Mouse (Mus musculus): Measurements from ENCODE around the gene Ahcyl2. TPM values are rescaled to one million over a fixed set of nuclear protein-coding genes. Genes with fewer than 3 reads are reported as not detected.

Gene Ahcyl2
- polyA plus RNA-seq, 1 experiment: 24.0 TPM

DNA sequence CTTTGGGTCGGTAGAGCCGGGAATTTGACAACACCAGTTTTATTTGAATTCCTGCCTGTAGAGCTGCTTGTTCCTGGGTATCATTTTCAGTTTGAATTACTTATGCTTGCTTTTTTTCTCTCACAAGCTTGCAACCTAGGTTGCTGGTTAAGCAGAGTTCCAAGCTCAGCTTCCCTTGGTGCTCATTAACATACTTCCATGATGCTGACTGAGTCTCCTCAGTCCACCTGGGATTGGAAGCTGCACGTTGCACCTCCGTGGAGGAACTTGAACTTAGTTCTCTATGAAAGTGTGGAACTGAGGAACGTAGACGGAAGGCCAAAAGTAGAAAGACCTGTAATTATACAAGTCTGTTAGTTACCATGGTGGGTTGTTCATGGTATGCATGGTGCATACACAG, 16.1 kb downstream of the Ahcyl2 start:
- no peak overlapping the region for H3K4me3 ChIP-seq (ENCODE audit: insufficient read depth, low read length)
- no peaks in the 10 kb centered on the region for H3K4me1 ChIP-seq (ENCODE audit: control insufficient read depth, insufficient read depth, low read length)
- H3K27ac ChIP-seq (ENCODE audit: insufficient read depth, low read length): no peak overlapping the region
- TF ChIP-seq POLR2A (IDR thresholded peaks at IDR 0.05; ENCODE audit: low read depth, low read length): no peak
- no peak for TF ChIP-seq CTCF (IDR thresholded peaks at IDR 0.05; ENCODE audit: borderline replicate concordance, insufficient read depth, low read length)

DNA sequence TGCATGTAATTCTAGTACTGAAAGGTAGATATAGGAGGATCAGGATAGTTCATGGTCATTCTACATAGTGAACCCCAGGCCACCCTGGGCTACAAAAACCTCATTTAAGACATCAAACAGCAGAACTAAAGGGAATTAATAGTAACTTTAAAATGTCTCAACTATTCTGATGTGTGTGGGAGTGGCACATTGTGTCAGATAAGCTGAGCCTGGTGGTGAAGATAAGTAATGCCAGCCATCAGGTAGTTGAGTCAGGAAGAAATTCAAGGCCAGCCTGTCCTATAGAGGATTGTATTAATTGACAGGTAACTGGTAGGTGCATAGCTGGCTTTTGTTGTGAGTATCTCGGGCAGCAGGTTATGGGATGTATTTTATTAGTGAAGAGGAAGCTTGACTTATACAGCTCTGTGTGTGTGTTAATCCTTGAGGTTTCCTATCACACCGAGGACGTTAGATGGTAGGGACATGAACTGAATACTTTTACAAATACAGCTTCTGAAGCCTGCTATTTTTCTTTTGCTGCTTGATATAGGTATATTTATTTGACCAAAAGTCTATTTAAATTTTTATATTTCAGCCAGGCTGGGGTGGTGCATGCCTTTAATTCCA, 16.7 kb downstream of the Ahcyl2 start:
- Histone ChIP-seq H3K4me3 (ENCODE audit: insufficient read depth, low read length) (no peak overlapping the region), H3K27ac (ENCODE audit: insufficient read depth, low read length) (no peak overlapping the region), H3K4me1 (ENCODE audit: control insufficient read depth, insufficient read depth, low read length) (no peaks in the 10 kb centered on the region)
- TF ChIP-seq POLR2A (IDR thresholded peaks at IDR 0.05; ENCODE audit: low read depth, low read length) (no peak), CTCF (IDR thresholded peaks at IDR 0.05; ENCODE audit: borderline replicate concordance, insufficient read depth, low read length) (no peak)

DNA sequence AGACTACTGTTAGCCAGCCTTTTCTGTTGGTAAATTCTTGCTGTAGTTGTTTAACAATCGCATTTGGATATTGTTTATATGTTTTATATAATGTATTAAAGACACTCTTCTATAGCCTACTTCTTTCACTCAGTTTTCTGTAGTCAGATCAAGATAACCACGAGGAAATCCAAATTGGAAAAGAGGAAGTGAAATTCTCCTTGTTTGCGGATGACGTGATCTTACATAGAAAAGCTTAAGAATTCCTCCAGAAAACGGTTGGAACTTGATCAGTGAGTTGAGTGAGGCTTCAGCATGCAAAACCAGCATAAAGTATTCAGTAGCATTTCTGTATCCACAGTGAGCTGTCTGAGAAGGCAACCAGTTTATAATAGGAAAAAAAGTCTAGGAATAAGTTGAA, 17.9 kb downstream of the Ahcyl2 start:
- Histone ChIP-seq H3K4me1 (ENCODE audit: control insufficient read depth, insufficient read depth, low read length) (no peaks in the 10 kb centered on the region), H3K27ac (ENCODE audit: insufficient read depth, low read length) (no peak overlapping the region), H3K4me3 (ENCODE audit: insufficient read depth, low read length) (no peak overlapping the region)
- TF ChIP-seq POLR2A (IDR thresholded peaks at IDR 0.05; ENCODE audit: low read depth, low read length) (no peak), CTCF (IDR thresholded peaks at IDR 0.05; ENCODE audit: borderline replicate concordance, insufficient read depth, low read length) (no peak)

DNA sequence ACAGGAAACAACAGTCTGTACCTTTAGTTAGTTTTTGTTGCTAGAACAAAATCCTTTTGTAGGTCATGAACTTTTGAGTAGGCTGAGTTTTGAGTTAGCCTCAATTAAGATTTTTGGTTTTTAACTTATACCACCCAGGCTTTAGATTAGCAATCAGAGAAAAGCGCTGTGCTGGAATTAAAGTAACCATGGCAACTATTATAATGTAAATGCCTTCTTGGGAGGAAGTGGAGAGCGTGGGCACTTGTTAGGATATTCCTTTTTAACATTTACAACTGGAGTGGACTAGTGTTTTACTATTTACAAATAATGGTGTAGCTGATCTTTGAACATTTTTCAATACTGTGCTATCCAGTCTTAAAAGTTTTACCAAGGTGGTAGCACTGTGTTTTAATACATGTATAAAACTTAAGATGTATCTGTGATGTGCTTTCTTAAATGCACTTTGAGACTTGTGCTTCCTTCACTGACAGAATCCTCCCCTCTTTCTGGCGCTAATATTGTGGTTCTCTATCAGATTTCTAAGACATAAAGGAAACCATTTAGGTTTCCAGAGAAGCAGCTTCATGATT, 21.1 kb downstream of the Ahcyl2 start:
- H3K27ac ChIP-seq (ENCODE audit: insufficient read depth, low read length): no peak overlapping the region
- TF ChIP-seq CTCF (IDR thresholded peaks at IDR 0.05; ENCODE audit: borderline replicate concordance, insufficient read depth, low read length): no peak
- no peak for TF ChIP-seq POLR2A (IDR thresholded peaks at IDR 0.05; ENCODE audit: low read depth, low read length)
- H3K4me1 ChIP-seq (ENCODE audit: control insufficient read depth, insufficient read depth, low read length): no peaks in the 10 kb centered on the region
- no peak overlapping the region for H3K4me3 ChIP-seq (ENCODE audit: insufficient read depth, low read length)

DNA sequence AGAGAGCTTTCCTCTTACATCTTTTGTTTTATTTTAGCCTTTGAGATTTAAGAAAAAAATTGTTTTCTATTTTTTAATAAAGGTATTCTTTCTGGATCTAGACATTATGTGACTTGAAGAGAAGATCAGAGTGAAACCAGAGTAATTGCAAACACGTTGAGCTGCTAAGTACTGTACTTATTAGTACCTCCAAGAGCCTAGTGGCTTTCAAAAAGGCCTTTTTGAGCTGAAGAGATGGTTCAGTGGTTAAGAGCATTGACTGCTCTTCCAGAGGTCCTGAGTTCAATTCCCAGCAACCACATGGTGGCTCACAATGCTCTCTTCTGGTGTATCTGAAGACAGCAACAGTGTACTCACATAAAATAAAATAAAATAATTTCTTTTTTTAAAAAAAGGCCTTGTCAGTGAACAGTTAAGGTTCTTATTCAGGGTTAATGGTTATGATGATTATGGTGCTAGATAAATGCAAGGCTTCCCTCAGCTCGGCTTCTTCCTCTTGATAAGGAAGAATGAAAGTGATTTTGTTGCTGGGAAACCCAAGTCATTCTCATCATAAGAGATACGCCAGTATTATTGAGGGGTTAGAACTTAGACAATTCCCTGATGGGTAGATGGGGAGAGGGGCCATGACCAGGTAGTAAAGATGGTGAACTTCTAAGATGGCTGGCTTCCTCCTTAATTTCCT, 22.3 kb downstream of the Ahcyl2 start:
- no peak for TF ChIP-seq CTCF (IDR thresholded peaks at IDR 0.05; ENCODE audit: borderline replicate concordance, insufficient read depth, low read length)
- no peak for TF ChIP-seq POLR2A (IDR thresholded peaks at IDR 0.05; ENCODE audit: low read depth, low read length)

DNA sequence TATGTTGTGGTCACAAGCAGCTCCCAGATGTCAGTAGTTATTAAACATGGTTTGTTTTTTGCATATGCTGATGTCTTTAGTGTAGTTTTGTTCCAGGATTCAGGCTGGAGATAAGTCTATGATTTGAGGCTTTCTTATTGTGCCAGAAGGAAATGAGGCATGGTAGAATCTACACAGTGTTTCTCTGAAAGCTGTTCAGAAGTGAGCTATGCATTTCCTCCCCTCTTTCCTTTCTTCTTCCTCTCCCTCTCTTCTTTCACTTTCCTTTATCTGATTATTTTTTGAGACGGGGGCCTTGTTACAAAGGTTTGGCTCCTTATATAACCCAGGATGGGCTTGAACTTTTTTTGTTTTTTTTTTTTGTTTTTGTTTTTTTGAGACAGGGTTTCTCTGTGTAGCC, 25.7 kb downstream of the Ahcyl2 start:
- no peak overlapping the region for H3K27ac ChIP-seq (ENCODE audit: insufficient read depth, low read length)
- no peaks in the 10 kb centered on the region for H3K4me1 ChIP-seq (ENCODE audit: control insufficient read depth, insufficient read depth, low read length)
- no peak overlapping the region for H3K4me3 ChIP-seq (ENCODE audit: insufficient read depth, low read length)
- no peak for TF ChIP-seq CTCF (IDR thresholded peaks at IDR 0.05; ENCODE audit: borderline replicate concordance, insufficient read depth, low read length)

More for the DNA sequence above, 22.3 kb downstream of the Ahcyl2 start:
- no peaks in the 10 kb centered on the region for H3K4me1 ChIP-seq (ENCODE audit: control insufficient read depth, insufficient read depth, low read length)
- H3K27ac ChIP-seq (ENCODE audit: insufficient read depth, low read length): no peak overlapping the region
- H3K4me3 ChIP-seq (ENCODE audit: insufficient read depth, low read length): no peak overlapping the region

DNA sequence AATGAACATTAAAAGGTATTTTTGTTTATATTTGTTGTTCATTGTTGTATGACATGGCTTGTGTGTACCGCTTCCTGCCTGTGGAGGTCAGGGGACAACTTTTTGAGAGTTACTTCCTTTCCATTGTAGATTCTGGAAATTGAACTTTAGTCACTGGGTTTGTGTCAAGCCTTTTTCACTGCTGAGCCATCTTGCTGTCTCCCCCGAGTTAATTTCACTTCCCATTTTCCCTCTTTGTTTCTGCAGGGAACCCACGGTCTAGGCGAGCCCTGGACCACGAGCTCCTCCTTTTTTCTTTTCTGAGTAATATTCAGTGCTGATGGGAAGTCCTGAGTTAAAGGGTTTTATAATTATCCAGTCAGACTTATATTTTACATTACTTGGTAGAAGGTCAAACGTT, 26.8 kb downstream of the Ahcyl2 start:
- no peak overlapping the region for H3K4me3 ChIP-seq (ENCODE audit: insufficient read depth, low read length)
- no peak overlapping the region for H3K27ac ChIP-seq (ENCODE audit: insufficient read depth, low read length)
- H3K4me1 ChIP-seq (ENCODE audit: control insufficient read depth, insufficient read depth, low read length): no peaks in the 10 kb centered on the region
- TF ChIP-seq POLR2A (IDR thresholded peaks at IDR 0.05; ENCODE audit: low read depth, low read length) (no peak), CTCF (IDR thresholded peaks at IDR 0.05; ENCODE audit: borderline replicate concordance, insufficient read depth, low read length) (no peak)

DNA sequence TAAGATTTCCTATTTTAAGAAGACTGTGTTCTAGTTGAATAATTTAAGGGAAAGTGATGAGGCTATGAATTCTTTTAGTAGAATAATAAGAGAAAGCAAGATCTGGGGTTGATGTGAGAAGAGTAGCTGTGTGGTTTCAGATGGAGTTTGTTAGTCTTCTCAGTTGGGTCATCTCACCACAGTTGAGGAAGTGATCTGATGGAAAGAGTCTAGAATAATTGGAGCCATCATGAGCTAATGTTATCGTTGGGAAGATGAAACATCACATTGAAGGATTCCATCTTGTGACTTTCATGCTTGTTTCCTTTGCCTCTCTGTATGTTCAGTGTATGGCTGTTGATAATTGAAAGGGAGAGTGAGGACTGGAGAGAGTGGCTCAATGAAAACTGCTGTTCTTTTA, 35.2 kb downstream of the Ahcyl2 start:
- TF ChIP-seq CTCF (IDR thresholded peaks at IDR 0.05; ENCODE audit: borderline replicate concordance, insufficient read depth, low read length) (no peak), POLR2A (IDR thresholded peaks at IDR 0.05; ENCODE audit: low read depth, low read length) (no peak)
- no peak overlapping the region for H3K4me3 ChIP-seq (ENCODE audit: insufficient read depth, low read length)
- H3K27ac ChIP-seq (ENCODE audit: insufficient read depth, low read length): no peak overlapping the region
- no peaks in the 10 kb centered on the region for H3K4me1 ChIP-seq (ENCODE audit: control insufficient read depth, insufficient read depth, low read length)

DNA sequence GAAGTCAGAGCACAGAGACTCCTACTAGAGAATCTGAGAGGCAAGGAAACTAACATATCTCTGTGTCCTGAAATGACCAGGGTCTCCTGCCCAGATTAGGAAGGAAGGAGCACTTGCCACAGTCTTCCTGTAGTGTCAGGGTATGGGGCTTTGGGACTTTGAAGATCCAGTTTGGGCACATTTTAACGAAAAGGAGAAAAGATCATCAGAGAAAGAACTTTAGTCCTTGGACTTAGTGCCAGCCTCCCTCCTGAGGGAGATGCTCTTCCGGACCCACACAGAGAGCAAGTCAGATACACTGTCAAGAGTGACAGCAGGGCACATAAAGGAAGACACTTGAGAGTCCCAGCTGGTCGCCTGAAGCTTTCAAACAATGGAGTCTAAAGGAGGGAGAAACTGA, 36.2 kb downstream of the Ahcyl2 start:
- H3K4me1 ChIP-seq (ENCODE audit: control insufficient read depth, insufficient read depth, low read length): no peaks in the 10 kb centered on the region
- no peak overlapping the region for H3K27ac ChIP-seq (ENCODE audit: insufficient read depth, low read length)
- no peak overlapping the region for H3K4me3 ChIP-seq (ENCODE audit: insufficient read depth, low read length)
- TF ChIP-seq CTCF (IDR thresholded peaks at IDR 0.05; ENCODE audit: borderline replicate concordance, insufficient read depth, low read length): no peak
- TF ChIP-seq POLR2A (IDR thresholded peaks at IDR 0.05; ENCODE audit: low read depth, low read length): no peak

DNA sequence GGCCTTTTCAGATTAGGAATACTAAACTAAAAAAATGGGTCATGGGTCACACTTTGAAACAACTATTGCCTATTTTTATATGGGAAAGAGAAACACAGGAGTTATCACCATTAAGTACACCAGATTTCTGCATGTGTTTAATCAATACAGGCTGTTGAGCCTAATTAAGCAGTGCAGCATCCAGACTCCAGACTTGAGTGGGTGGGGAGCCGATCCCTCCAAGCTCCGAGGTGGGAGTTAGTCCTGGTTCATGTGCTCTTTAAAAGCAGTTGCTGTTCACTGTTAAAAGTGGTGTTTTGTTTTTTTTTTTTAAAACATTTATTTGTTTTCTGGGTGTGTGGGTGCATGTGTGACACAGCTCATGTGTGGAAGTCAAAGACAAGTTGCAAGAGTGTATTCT, 37.6 kb downstream of the Ahcyl2 start:
- Histone ChIP-seq H3K4me3 (ENCODE audit: insufficient read depth, low read length) (no peak overlapping the region), H3K4me1 (ENCODE audit: control insufficient read depth, insufficient read depth, low read length) (no peaks in the 10 kb centered on the region), H3K27ac (ENCODE audit: insufficient read depth, low read length) (no peak overlapping the region)
- TF ChIP-seq POLR2A (IDR thresholded peaks at IDR 0.05; ENCODE audit: low read depth, low read length) (no peak), CTCF (IDR thresholded peaks at IDR 0.05; ENCODE audit: borderline replicate concordance, insufficient read depth, low read length) (no peak)
